Mouse (Mus musculus) CH12.LX (cell line): Measurements from ENCODE around the gene Ttll8.

Source experiments
- CTCF ChIP-seq, 2 experiments: IDR thresholded peaks in 1 of 2; conservative IDR thresholded peaks in 1 of 2; 2 replicates each; pipeline ENCODE4 v1.5.1; 2011 to 2012; ENCODE audit warnings: low read depth in 2 of 2, low read length in 2 of 2, improper control_type of control experiment in 1 of 2, inconsistent platforms in 1 of 2, mild to moderate bottlenecking in 1 of 2, moderate library complexity in 1 of 2
- POLR2A ChIP-seq: IDR thresholded peaks from 2 replicates; pipeline ENCODE4 v1.6.1; 2011; ENCODE audit warnings: low read depth, mild to moderate bottlenecking, improper control_type of control experiment, low read length
- RAD21 ChIP-seq: IDR thresholded peaks from 2 replicates; pipeline ENCODE4 v1.6.1; 2011; ENCODE audit warnings: low read depth, mild to moderate bottlenecking, low read length, improper control_type of control experiment, moderate library complexity
- UBTF ChIP-seq: IDR thresholded peaks from 2 replicates; pipeline ENCODE4 v1.6.1; 2012; ENCODE audit warnings: low read depth, mild to moderate bottlenecking, inconsistent platforms, low read length, improper control_type of control experiment, moderate library complexity
- USF2 ChIP-seq: conservative IDR thresholded peaks from 2 replicates; pipeline ENCODE4 v1.6.1; 2011; ENCODE audit warnings: low read depth, low read length, improper control_type of control experiment
- ZMIZ1 ChIP-seq: IDR thresholded peaks from 2 replicates; pipeline ENCODE4 v1.6.1; 2012; ENCODE audit warnings: low read depth, mild to moderate bottlenecking, inconsistent platforms, low read length, improper control_type of control experiment

- TF ChIP-seq CTCF (conservative IDR thresholded peaks at IDR 0.05 in 1 of 2, IDR thresholded peaks at IDR 0.05 in 1 of 2; ENCODE audit: low read depth in 2 of 2, low read length in 2 of 2) (no peak), USF2 (no peak), RAD21 (no peak), UBTF (no peak), ZMIZ1 (no peak), POLR2A (no peak)
Measured at GRCm38 (mm10) chr15:88921992-88922310, 32.3 kb downstream of the Ttll8 start.
